Mouse (Mus musculus) adrenal gland, postnatal 14 days (tissue): ENCODE results near the gene Tatdn2. TPM values are rescaled to one million over a fixed set of nuclear protein-coding genes. Genes with fewer than 3 reads are reported as not detected.
"Not testable (repeated sequence)": the region's sequence is repeated elsewhere in the genome, so short reads cannot be mapped to it uniquely, and the experiment has no call there.

Experiments used
- DNase-seq: peaks from one replicate; pipeline ENCODE4 v3.0.0; 2021; ENCODE audit warnings: mixed read lengths
- total RNA-seq: library from RNA; stranded (reverse); gene quantifications from 2 replicates; pipeline ENCODE4 v1.2.3, GENCODE M21; 2021

The Tatdn2 gene
- total RNA-seq, 1 experiment from 2014 or later, result 45.6 TPM

DNA sequence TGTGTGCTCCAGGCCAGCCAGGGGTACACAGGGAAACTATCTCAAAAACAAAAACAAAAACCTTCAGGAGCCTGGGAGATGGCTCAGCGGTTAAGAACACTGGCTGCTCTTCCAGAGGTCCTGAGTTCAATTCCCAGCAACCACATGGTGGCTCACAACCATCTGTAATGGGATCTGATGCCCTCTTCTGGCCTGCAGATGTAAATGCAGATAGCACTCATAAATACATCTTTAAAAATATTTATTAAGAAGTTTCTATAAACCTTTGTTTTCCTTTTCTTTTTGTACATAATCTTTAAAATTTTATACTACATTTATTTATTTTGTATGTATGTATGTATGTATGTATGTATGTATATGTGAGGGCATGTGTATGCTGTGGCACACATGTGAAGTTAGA is 24.8 kb upstream of the Tatdn2 start:
- not testable (repeated sequence) for DNase-seq

DNA sequence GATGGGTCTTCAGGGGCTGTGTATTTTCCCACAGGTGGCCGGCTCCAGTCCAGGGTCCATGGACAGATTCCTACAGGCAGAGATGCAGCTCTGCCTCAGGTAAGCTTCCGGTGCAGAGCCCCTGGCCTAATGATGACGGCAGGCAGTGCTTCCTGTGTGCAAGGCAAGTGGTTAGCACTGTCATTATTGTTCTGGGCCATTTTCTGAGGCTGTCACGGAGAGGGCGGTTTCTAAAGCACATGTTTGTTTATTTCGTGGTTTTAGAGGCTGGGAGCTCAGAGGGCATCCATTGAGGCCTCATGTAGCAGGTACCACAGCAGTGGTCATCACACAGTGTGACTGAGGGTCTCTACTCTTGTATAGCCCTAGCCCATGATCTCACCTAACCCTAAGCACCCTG is 23.9 kb upstream of the Tatdn2 start:
- no peak for DNase-seq

DNA sequence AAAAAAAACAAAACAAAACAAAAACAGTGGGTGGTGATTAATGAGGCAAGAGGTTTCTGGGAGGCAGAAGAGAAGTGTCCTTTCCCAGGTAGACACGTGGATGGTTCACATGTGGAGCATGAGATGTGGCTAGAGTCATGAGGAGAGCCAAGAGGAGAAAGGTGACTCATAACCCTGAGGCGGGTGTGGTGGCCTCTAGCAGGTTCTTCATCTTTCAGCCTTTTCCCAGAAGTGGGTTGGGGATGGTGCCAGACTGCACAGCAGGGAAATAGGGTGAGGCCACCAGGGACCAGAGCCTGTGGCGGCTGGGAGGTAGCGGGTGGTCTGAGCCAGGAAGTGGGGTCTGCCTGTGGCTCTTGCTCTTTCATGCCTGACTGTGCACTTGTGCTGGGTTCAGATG is 21.6 kb upstream of the Tatdn2 start:
- no peak for DNase-seq

DNA sequence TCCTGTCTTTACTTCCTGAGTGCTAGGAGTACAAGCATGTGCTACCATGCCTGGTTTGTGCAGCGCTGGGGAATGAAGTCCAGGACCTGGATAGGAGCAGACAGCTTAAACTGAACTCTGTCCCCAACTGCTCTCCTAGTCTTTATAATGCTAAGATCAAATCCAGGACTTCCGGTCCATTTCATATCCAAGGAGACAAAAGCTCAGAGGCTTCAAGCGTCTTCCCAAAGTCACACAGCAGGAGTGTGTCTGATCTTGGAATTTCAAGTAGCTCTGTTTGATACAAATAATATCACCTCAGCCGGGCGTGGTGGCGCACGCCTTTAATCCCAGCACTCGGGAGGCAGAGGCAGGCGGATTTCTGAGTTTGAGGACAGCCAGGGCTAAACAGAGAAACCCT is 20.9 kb upstream of the Tatdn2 start:
- no peak for DNase-seq

DNA sequence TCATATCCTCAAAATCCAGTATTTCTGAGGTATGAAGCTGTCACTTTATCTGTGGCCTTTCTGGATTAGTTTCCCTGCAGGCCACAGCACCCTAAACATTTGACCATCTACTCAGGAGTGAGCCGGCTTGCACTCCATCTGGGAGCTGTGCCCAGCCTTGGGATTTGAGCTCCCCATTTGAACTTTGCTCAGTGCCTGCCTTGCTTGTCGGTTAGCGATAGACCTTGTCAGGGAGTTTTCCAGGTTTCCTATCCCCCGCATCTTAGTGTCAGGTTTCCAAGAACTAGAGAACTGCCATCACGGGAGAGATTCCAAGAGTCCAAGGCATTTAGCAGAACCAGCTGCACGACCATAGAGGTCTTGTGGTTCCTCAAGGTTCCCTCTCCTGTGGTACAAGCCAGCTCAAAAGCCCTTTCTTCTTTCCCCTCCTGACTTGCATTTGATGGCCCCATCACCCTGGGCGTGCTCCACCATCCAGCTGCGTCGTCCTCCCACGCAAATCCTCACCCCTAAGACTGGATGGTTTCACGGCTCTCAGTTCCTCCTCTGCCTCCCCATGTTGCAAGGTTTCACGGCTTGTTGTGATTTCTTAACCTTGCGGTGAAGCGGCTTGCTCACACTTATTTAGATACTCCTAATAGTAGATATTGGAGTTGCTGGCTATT is 19.6 kb upstream of the Tatdn2 start:
- DNase-seq, result no peak

DNA sequence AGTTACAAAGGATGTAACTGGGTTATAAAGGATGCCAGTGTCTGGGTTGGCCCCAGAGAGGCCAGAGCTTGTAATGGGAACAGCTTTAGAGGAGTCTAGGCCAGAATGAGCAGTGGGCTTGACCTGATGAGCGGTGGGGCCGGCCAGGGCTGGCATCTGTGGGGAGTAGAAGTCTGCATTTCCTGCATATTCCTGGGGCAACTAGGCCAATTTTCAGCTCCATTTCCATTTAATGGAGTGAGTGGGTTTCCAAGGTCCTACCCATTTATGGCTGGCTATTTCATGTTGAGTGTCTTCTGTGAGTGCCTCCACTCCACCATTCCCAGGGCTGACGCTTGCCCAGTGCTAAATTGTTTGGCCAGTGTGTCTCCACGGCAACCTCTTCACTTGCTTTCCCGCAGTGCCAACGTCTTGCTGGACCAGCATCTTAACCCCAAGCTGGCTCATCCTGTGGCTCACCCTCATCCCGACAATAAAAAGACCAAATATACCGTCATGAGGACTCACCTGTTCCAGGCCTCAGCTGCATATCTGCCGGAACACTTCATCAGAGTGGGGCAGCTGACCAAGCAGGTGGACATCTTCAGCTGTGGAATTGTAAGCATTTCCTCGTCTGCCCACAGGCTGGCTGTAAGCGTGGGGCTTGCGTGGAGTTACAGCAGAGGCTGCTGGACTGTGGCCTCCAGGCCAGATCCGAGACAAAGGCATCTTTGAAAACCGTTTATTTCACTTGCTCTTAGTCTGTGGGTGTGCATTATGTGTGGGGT is 18.4 kb upstream of the Tatdn2 start:
- no peak for DNase-seq

DNA sequence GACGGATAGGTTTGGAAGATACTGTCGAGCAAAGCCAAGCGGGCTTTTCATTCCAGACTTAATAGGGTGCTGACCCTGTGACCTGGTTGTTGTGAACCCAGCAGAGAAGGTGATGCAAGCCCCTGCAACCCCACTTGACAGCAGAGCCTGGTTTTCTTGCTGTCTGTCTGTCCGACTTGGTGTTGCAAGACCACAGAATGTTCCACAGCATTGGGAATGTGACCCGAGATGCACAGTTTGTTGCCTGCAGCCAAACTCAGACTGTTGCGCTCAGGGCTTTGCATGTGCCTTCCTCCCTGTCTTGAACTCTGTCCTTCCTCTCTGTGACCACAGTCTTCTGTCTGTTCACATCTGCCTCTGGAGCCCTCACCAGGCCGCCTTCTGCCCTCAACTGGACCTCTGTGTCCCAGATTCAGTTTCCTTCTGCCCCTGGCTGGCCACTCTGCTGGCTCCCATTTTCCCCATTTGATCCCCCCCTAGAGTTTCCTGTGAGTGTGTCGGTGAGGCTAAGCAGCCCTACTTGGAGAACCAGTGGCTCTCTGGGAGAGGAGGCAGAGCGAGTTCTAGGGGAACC is 16.8 kb upstream of the Tatdn2 start:
- DNase-seq, result no peak

DNA sequence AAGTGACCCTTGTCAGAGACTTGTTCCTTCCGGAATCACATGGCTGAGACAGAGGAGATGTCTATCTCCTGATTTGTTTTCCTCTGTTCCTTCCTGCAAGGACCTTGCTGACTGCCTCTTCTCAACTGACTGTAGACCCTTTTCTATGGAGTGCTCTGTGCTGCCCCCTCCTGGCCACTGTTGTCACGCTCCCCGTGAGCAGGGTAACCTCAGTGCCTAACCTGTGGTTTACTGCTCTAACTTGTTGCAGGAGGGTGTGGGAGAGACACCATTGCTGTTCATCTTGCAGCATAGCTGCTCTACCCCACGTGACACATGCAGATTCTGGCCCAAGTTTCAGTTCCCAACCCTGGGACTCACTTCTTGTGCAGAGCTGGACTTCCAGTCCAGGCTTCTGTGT is 15.6 kb upstream of the Tatdn2 start:
- peak; percentile 95 for DNase-seq

DNA sequence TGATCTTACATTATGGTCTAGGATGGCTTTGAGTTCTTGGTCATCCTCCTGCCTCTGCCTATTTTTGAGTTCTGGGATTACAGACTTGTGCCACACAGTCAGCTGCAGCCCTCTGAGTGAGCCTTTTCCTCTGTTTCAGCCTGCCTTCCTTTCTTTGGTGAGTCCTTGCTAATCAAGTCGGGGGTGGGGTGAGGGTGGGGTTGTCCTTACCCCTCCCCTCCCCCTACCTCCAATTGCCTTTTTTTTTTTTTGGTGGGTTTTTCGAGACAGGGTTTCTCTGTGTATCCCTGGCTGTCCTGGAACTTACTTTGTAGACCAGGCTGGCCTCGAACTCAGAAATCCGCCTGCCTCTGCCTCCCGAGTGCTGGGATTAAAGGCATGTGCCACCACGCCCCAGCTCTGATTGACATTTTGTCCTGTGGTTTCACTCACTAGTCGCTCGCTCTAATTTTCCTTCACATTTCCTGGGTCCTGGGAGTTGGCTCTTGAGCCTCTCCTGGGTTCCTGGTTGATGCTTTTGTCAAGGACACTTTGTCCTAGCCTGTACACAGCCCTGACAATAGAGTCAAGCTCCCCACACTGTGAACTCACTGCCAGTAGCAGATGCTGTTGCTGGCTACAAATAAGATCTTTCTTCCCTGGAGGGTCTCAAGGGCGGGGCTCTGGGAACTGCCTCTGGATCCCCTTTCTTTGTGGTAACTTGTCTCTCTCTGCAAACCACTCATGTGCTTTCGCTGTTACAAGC is 13.6 kb upstream of the Tatdn2 start:
- no peak for DNase-seq

DNA sequence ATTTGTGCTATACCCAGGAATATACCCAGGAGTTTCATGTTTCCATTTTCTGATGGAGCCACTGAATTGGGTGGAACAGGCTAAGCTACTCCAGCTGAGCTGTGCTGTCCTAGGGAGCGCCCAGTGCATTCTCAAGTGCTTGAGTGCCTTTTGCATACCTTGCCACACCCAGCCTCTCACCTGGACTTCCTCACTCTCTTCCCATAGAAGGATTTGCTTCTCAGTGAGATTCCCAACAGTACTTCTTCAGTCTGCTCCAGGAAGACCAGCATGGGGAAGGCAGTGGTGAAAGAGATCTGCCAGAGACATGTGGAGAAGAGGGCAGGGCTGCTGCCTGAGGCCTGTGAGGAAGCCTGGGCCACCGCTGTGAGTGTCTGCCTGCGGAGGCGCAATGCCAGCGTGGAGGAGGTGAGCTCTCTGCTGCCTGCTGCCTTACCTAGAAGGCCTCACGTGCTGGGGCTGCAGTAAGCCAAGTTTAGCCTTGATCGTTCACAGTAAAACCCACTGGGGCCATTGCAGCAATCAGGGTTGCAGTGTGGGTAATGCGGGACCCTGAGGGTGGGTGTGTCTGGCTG is 10.2 kb upstream of the Tatdn2 start:
- DNase-seq, result no peak

DNA sequence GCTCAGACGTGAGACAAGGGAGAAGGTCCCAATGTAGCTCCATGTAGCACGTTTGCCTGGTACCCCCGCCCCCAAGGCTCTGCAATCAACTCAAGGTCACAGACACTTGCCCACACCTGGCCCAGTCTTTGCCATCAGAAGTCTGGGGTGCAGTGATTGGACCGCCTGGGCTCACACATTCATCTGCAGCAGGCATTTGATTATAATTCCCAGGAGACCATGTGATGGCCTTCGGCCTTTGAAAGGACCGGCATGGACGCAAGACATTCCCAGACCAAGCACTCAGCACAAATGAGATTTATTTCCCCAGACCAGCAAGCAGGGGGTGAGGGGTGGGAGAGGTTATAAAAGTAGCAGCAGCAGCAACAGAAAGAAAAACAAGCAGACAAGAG is 6.8 kb upstream of the Tatdn2 start:
- DNase-seq, result peak; percentile 61

DNA sequence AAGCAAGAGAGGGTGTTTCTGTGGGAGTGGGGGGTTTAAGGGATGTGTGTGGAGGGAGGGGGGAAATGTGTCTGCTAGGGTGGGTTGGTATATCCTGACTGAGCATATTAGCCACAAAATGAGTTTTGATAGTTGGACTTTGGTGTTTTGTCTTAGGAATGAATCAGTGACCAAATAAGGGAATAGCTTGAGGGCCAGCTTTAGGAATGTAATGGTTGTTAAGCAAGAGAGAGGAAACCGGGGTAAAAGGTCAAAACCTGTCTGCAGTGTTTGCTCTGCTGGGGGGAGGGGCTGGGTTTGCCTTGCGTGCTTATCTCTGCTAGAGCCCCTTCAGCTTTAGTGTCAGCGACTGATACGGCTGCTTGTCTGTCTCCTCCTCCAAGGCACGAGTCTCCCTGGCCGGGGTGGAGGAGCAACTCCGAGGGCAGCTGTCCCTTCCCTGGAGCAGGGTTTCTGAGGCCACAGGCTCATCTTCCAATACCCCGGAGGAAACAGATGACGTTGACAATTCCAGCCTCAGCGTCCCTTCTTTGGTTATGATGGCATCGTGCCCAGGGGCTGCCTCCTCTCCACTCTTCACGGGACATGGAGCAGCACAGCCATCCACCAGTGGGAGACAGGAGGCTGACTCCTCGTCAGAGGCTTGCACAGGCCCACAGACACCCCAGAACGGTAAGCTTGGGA is 6.3 kb upstream of the Tatdn2 start:
- peak; percentile 80 for DNase-seq

DNA sequence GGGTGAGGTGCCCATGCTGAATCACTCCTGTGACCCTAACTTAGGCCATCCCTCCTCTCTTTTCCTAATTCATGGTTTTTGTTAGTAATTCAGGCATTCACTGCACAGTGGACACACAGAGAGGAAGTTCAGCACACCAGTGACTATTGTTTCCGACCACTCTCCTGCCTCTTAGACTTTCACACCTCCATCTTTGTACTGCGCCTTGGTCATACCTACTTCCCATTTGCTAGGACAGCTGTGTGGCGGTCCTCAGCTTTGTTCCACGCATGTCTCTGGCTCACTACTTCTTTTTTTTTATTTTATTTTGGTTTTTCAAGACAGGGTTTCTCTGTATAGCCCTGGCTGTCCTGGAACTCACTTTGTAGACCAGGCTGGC is 5.8 kb upstream of the Tatdn2 start:
- no peak for DNase-seq

DNA sequence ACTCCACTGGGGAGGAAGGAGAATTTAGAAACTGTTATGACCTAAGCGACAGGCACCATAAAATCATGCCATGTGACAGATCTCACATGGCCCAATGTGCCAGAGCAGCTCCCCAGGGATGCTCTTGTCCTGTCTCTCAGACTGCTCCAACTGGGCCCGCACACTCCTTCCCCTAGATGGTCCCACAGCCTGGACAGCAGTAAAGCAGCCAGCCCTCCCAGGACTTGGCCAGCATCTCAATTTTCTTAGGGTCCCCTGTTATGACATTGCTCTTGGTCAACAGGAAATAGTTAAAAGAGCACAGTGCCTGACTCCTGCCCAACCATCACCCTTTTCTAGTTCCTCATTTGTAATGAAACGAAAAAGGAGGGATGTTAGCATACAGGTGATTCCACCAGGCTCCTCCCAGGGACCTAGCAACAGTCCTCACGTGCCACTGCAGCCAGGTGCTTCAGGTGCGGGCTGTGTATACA is 4.2 kb upstream of the Tatdn2 start:
- peak; percentile 41 for DNase-seq

DNA sequence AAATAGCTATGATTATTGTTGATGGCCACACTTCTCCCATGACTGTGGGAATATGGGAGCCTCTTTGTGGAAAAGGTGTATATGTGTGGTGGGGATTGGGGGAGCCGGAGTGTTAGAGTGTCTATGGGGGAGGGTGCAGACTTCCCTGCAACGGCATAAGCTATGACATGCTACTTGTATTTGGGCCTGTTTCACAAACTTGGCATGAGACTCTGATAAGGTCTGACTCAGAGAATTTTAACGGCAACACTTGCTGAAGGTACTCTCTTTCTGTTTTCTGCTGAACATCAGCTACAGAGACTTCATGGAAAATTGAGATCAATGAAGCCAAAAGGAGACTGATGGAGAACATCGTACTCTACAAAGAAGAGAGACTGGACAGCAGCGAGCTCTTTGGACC is 3.5 kb upstream of the Tatdn2 start:
- no peak for DNase-seq

DNA sequence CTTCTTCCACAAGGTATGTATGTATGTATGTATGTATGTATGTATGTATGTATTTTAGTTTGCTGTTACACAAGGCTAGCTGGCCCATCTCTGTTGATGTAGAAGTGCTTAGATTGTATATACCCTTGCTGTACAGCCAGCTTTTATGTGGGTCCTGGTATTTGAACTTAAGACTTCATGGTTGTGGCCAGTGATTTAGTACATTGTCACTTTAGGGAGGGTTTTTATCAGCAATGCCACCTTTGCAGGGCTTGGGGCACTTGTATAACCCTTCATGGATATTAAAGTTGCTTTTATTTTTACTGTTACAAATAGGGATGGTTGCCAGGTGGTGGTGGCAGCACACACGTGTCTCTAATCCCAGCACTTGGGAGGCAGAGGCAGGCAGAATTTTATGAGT is 1.6 kb upstream of the Tatdn2 start:
- no peak for DNase-seq

DNA sequence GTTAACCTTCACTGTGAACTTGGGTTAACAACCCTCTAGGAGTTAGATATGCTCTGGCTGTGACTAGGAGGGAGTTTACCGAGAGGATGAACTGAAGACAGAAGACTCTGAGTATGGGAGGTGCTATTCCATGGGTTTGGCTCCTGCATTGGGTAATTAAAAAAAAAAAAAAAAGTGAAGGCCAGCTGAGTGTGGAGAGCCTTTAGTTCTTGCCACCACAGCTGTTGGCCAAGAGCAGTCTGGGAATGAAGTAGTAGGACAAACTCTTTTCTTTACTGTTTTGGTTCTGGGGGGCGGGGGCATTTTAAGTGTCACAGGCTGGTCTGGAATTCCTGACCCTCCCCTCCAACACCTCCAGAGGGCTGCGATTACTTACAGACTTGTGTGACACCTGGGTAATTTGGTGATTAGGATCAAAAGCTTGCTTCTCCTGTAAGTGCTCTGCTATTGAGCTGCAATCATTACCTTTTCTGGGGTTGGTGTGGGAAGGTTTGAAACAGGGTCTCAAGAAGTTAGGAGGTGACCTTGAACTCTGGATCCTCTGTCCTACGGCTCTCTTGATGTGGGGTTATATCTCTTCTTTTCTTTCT is 989 bp upstream of the Tatdn2 start:
- no peak for DNase-seq

DNA sequence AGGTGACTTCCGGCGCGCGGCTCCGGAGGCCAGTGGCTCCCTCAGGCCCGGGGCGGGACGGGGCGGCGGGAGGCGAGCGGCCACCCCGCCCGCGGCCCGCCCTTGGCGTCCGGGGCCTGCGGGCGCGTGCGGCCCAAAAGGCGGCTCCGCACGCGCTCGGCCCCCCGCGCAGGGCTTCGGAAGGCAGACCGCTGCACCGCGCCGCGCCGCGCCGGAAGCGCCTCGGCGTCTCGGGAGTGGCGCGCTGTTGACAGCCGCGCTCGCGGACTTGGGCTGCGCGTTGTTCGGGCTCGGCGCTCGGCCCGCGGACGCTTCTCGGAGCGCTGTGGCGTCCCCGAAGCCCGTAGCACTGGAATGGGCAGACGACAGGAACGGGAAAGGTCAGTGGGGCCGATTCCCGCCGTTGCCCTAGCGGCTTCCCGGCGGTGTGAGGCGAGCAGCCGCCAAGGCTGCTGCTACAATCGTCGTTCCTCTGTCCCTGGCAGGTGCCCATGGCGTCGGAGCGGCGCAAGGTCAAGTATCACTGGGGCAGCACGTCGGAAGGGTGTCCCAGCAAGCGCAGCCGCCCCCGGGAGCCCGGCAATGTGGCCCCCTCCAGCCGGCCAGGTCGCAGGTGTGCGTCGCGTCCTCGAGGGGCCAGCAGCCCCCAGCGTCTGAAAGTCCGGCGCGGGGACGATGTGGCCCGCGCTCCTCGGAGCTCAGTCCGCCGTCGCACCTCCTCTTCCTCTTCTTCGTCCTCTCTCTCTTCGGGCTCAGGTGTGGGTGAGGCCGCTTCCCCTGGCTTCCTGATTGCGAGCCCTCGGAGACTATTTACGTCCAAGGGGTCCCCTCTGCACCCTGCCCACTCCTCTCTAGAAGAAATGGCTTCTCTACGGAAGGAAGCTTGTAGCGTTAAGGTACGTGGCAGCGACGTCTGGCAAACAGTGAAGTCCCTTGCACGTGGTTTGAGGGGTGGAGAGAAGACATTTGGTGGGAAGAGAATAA is 664 bp downstream of the Tatdn2 start:
- DNase-seq, result peak; percentile 70

DNA sequence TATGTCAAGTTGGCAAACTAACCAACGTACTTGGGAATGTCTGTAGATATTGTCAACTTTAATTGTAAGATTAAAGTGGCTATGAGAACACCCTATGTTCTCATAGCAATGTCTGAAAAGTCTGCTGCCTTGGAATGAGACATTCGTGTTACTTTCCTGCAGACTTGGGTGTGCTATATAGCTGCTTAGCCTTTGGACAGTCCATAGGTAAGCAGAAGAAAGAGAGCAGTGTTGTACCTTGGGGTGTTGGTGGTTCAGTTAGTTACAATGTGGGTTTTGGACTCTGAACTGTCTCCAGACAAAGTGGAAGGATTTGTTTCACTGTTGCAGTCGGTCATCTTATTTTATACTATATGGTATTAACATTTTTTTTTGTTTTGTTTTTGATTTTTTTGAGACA is 15.9 kb downstream of the Tatdn2 start:
- DNase-seq, result no peak

DNA sequence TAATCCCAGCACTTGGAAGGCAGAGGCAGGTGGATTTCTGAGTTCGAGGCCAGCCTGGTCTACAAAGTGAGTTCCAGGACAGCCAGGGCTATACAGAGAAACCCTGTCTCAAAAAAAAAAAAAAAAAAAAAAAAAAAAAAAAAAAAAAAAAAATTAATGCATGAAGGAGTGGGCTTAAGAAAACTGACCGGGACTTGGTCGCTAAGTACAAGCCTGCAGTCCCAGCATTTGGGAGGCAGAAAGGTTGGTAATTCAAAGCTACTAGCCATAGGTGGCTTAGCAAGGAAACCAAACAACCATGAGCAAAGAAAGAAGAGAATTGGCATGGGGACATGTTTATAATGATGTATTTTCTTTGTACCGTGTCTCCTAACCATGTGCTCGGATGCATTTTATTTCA is 16.5 kb downstream of the Tatdn2 start:
- DNase-seq, result not testable (repeated sequence)
